Mouse (Mus musculus) myocyte (in vitro differentiated cells): ENCODE measurements around the gene Olfr1359.

ENCODE experiments used
- CEBPB ChIP-seq: IDR thresholded peaks from 2 replicates; pipeline ENCODE4 v1.6.1; 2011; ENCODE audit warnings: mild to moderate bottlenecking, moderate library complexity; ENCODE audit not compliant: poor library complexity, insufficient read depth, severe bottlenecking
- E2F4 ChIP-seq: IDR thresholded peaks from one replicate; pipeline ENCODE4 v1.6.1; 2011; ENCODE audit warnings: mild to moderate bottlenecking, control low read depth, moderate library complexity; ENCODE audit not compliant: insufficient read depth
- MAX ChIP-seq: IDR thresholded peaks from one replicate; pipeline ENCODE4 v1.6.1; 2011; ENCODE audit warnings: low read depth, mild to moderate bottlenecking, control low read depth
- MYOD1 ChIP-seq, 3 experiments: IDR thresholded peaks; one replicate each; pipeline ENCODE4 v1.6.1; 2011; ENCODE audit warnings: control low read depth in 2 of 3, low read depth in 2 of 3, mild to moderate bottlenecking in 2 of 3, moderate library complexity in 1 of 3; ENCODE audit not compliant: insufficient read length in 2 of 3, control insufficient read depth in 1 of 3
- MYOG ChIP-seq, 3 experiments: IDR thresholded peaks; one replicate each; pipeline ENCODE4 v1.6.1; 2011; ENCODE audit warnings: control low read depth in 2 of 3, low read depth in 2 of 3, mild to moderate bottlenecking in 2 of 3; ENCODE audit not compliant: insufficient read length in 2 of 3, control insufficient read depth in 1 of 3, insufficient read depth in 1 of 3
- POLR2A ChIP-seq: IDR thresholded peaks from one replicate; pipeline ENCODE4 v1.6.1; 2011; ENCODE audit warnings: low read depth, mild to moderate bottlenecking, control low read depth, moderate library complexity; ENCODE audit not compliant: insufficient read length
- POLR2AphosphoS2 ChIP-seq: IDR thresholded peaks from one replicate; pipeline ENCODE4 v1.6.1; 2011; ENCODE audit warnings: low read depth, control low read depth; ENCODE audit not compliant: insufficient read length
- REST ChIP-seq: IDR thresholded peaks from one replicate; pipeline ENCODE4 v1.6.1; 2011; ENCODE audit warnings: mild to moderate bottlenecking, control low read depth, moderate library complexity; ENCODE audit not compliant: insufficient read depth, insufficient read length
- SRF ChIP-seq: IDR thresholded peaks from one replicate; pipeline ENCODE4 v1.6.1; 2011; ENCODE audit warnings: low read depth; ENCODE audit not compliant: control insufficient read depth, insufficient read length
- TCF12 ChIP-seq: IDR thresholded peaks from one replicate; pipeline ENCODE4 v1.6.1; 2011; ENCODE audit warnings: mild to moderate bottlenecking, control low read depth; ENCODE audit not compliant: poor library complexity, insufficient read depth, severe bottlenecking
- USF1 ChIP-seq: IDR thresholded peaks from one replicate; pipeline ENCODE4 v1.6.1; 2011; ENCODE audit warnings: low read depth, mild to moderate bottlenecking, control low read depth, moderate library complexity

GRCm38 (mm10) chr13:21718381-21719080 lies 20.6 kb downstream of the Olfr1359 start:
- TF ChIP-seq POLR2A (peak; percentile 5), REST (no peak), TCF12 (no peak), MAX (no peak), E2F4 (no peak), SRF (no peak), CEBPB (no peak), USF1 (no peak), MYOG (IDR thresholded peaks at IDR 0.05; ENCODE audit: control insufficient read depth in 1 of 3, insufficient read depth in 1 of 3, insufficient read length in 2 of 3, low read depth in 2 of 3) (no peak), MYOD1 (IDR thresholded peaks at IDR 0.05; ENCODE audit: control insufficient read depth in 1 of 3, insufficient read length in 2 of 3, low read depth in 2 of 3) (no peak), POLR2AphosphoS2 (peak; percentile 68)
